Mouse (Mus musculus) left cerebral cortex, adult 11 months (tissue): ENCODE data around the gene Phospho2.

Experiments
- DNase-seq: peaks from one replicate; pipeline ENCODE4 v3.0.0; 2022; ENCODE audit warnings: low spot score

Gene Phospho2

GRCm38 (mm10) chr2:69823129-69823677 lies 33.8 kb downstream of the Phospho2 start:
- DNase-seq = no peak

DNA sequence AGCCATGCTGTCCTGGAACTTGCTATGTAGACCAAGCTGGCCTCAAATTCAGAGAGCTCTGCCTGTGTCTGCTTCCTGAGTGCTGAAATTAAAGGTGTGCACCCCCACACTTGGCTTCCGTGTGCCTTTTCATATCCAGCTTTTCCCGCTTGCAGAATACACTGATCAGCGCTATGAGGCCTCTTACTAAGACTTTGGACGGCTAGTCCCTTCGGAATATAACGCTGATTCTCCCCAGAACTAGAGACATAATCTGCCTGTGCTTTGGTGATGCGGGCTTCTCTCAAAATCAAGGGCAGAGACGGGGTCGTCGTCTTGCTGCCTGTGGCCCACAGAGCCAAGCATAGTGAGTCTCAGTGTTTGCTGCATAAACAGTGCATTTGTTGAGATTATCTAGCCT lies 36.5 kb downstream of the Phospho2 start:
- no peak for DNase-seq

DNA sequence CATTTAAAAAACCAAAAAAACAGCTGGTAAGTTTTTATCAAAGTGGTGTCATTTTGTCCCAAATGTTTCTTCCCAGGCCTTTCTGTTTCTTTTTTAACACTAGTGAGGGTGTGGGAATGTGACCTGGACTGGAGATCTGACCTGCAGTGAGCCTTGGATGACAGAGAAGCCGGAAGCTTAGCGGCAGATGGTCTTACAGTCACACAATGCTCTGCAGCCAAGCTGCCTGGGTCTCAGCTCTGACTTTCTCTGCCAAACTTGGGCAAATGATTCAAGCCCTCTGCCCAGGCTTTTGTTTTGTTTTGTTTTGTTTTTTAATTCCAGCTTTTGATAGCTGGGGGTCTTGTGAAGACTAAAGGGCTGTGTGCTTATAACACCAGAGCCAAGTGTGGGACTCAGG lies 37.0 kb downstream of the Phospho2 start:
- no peak for DNase-seq

- DNase-seq = no peak
Measured at GRCm38 (mm10) chr2:69828031-69828430, 38.6 kb downstream of the Phospho2 start.

DNA sequence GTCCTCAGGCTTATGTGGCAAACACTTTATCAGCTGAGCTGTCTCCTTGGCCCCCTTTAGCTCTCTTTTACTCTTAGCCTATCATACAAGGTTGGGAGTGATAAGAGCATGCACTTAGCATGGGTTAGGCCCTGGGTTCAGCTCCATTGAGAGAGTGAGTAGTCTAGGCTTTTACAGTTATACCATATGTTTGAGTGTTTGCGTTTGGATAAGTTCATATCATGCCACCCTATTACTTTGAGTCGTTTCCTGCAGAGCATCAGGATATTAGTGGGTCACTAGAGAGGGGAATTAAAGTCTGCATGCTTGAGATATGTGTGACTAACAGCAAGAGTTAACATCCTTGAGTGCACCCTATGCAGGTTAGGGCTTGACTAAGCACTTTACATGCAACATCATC lies 40.3 kb downstream of the Phospho2 start:
- DNase-seq = no peak

DNA sequence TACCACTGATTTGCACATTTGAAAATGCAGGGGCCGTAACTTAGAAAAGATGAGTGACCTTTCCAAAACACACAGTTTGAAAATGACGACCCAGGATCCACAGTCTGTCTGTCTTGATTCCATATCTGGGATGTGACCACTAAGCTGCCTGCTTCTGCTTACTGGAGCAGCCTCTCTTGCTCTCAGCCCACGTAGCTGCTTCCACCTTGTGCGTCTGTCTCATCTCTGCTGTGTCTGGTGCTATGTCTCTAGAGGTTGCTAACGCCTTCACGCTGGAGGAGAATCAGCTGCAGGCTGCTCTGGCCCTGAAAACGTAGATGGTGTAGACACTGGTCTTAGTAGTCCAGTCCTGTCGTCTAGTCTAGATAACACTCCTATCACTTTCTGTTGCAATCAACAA lies 40.7 kb downstream of the Phospho2 start:
- no peak for DNase-seq

DNA sequence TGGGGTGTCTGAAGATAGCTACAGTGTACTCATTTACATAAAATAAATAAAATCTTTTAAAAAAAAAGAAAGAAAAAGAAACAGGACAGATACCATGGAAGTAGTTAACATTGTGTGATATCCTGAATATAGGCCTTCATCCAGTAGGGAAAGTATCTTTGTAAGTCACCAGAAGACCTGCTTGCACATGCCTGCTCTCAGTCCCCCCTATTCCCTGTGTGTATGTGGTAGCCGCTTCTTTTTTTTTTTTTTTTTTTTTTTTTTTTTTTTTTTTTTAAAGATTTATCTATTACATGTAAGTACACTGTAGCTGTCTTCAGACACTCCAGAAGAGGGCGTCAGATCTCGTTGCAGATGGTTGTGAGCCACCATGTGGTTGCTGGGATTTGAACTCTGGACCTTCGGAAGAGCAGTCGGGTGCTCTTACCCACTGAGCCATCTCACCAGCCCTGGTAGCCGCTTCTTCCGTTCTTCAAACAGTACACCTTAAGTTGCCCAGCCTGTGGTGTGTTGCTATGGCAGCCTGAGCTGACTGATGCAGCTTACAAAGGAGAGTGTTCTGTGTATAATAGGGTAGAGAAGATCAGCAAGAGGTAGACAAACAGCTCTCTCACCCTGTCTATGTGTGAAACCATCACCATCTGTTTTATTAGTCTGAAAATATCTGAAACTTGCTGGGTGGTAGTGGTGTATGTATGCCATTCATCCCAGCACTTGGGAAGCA lies 48.0 kb downstream of the Phospho2 start:
- no peak for DNase-seq

- no peak for DNase-seq
Measured at GRCm38 (mm10) chr2:69837996-69838395, 48.6 kb downstream of the Phospho2 start.

- DNase-seq = no peak
Measured at GRCm38 (mm10) chr2:69838707-69839106, 49.3 kb downstream of the Phospho2 start.

GRCm38 (mm10) chr2:69840261-69840660 lies 50.8 kb downstream of the Phospho2 start:
- no peak for DNase-seq

- no peak for DNase-seq
Measured at GRCm38 (mm10) chr2:69849215-69849614, 59.8 kb downstream of the Phospho2 start.
